Mouse (Mus musculus) frontal cortex, postnatal 36 days (tissue): ENCODE measurements around the gene Plekhs1.

ENCODE experiments used
- DNase-seq, 2 experiments: peaks; one replicate each; pipeline ENCODE4 v3.0.0; 2022; ENCODE audit warnings: low spot score in 2 of 2

Gene Plekhs1

GRCm38 (mm10) chr19:56461522-56462101 lies at the start of gene Plekhs1:
TSS of gene Plekhs1 (plus strand) at chr19:56461640.
- no peak for DNase-seq

- no peak for DNase-seq
Observed at GRCm38 (mm10) chr19:56418404-56418803, 43.0 kb upstream of the Plekhs1 start.

- no peak for DNase-seq
Observed at GRCm38 (mm10) chr19:56419452-56419851, 42.0 kb upstream of the Plekhs1 start.

- DNase-seq: no peak
Observed at GRCm38 (mm10) chr19:56420345-56420744, 41.1 kb upstream of the Plekhs1 start.

- peak; percentile 95 to 97 for DNase-seq
Observed at GRCm38 (mm10) chr19:56422476-56423338, 38.7 kb upstream of the Plekhs1 start.

- DNase-seq: no peak
Observed at GRCm38 (mm10) chr19:56423370-56423769, 38.1 kb upstream of the Plekhs1 start.

- DNase-seq: no peak
Observed at GRCm38 (mm10) chr19:56424606-56425395, 36.6 kb upstream of the Plekhs1 start.

GRCm38 (mm10) chr19:56425492-56425891 lies 35.9 kb upstream of the Plekhs1 start:
- no peak for DNase-seq

- no peak for DNase-seq
Observed at GRCm38 (mm10) chr19:56430369-56430768, 31.1 kb upstream of the Plekhs1 start.

GRCm38 (mm10) chr19:56432706-56433105 lies 28.7 kb upstream of the Plekhs1 start:
- no peak for DNase-seq

GRCm38 (mm10) chr19:56433581-56433980 lies 27.9 kb upstream of the Plekhs1 start:
- DNase-seq: no peak

GRCm38 (mm10) chr19:56436380-56436779 lies 25.1 kb upstream of the Plekhs1 start:
- no peak for DNase-seq

- no peak for DNase-seq
Observed at GRCm38 (mm10) chr19:56438357-56439071, 22.9 kb upstream of the Plekhs1 start.

- DNase-seq: no peak
Observed at GRCm38 (mm10) chr19:56439072-56439434, 22.4 kb upstream of the Plekhs1 start.

- no peak for DNase-seq
Observed at GRCm38 (mm10) chr19:56443445-56443844, 18.0 kb upstream of the Plekhs1 start.

GRCm38 (mm10) chr19:56448784-56449183 lies 12.7 kb upstream of the Plekhs1 start:
- no peak for DNase-seq

GRCm38 (mm10) chr19:56449537-56449936 lies 11.9 kb upstream of the Plekhs1 start:
- no peak for DNase-seq

- peak in 1 of 2 experiments; percentile 33 for DNase-seq
Observed at GRCm38 (mm10) chr19:56450892-56451291, 10.5 kb upstream of the Plekhs1 start.

- DNase-seq: no peak
Observed at GRCm38 (mm10) chr19:56451867-56452266, 9.6 kb upstream of the Plekhs1 start.

GRCm38 (mm10) chr19:56452421-56452820 lies 9.0 kb upstream of the Plekhs1 start:
- DNase-seq: no peak

- DNase-seq: no peak
Observed at GRCm38 (mm10) chr19:56454862-56455261, 6.6 kb upstream of the Plekhs1 start.

GRCm38 (mm10) chr19:56455369-56455768 lies 6.1 kb upstream of the Plekhs1 start:
- no peak for DNase-seq
